Mouse (Mus musculus) MEL (cell line): Measurements from ENCODE around the gene Pdlim5. TPM values are rescaled to one million over a fixed set of nuclear protein-coding genes. Genes with fewer than 3 reads are reported as not detected.

Experiments used
- DNase-seq: peaks from one replicate; pipeline ENCODE4 v3.0.0; 2011; ENCODE audit warnings: low read depth, low spot score
- H3K27ac ChIP-seq: 2 replicates; pipeline ENCODE4 v1.5.1; 2012; ENCODE audit warnings: low read depth, mild to moderate bottlenecking, control low read depth, low read length, moderate library complexity; ENCODE audit not compliant: control insufficient read depth
- H3K27me3 ChIP-seq, 2 experiments: fragments of 150-350 bp in 1 of 2; sonication (generic) in 1 of 2; 2 replicates each; pipeline ENCODE4 v1.6.1; 2012; ENCODE audit warnings: low read length in 2 of 2, mild to moderate bottlenecking in 2 of 2, improper control_type of control experiment in 1 of 2, moderate library complexity in 1 of 2; ENCODE audit not compliant: insufficient read depth in 2 of 2, control insufficient read depth in 1 of 2
- H3K36me3 ChIP-seq, 2 experiments: 2 replicates each; pipeline ENCODE4 v1.6.1; 2012 to 2014; ENCODE audit warnings: low read length in 2 of 2, improper control_type of control experiment in 1 of 2, inconsistent platforms in 1 of 2, mild to moderate bottlenecking in 1 of 2; ENCODE audit not compliant: insufficient read depth in 2 of 2, control insufficient read depth in 1 of 2
- H3K4me1 ChIP-seq, 2 experiments: fragments of 150-350 bp in 1 of 2; sonication (generic) in 1 of 2; 2 replicates each; pipeline ENCODE4 v1.6.1; 2012; ENCODE audit warnings: low read length in 2 of 2, improper control_type of control experiment in 1 of 2, mild to moderate bottlenecking in 1 of 2; ENCODE audit not compliant: insufficient read depth in 2 of 2, control insufficient read depth in 1 of 2
- H3K4me3 ChIP-seq, 2 experiments: fragments of 150-350 bp in 1 of 2; sonication (generic) in 1 of 2; 2 replicates each; pipeline ENCODE4 v1.5.1; 2012; ENCODE audit warnings: low read depth in 2 of 2, low read length in 2 of 2, mild to moderate bottlenecking in 2 of 2, moderate library complexity in 2 of 2, control low read depth in 1 of 2, improper control_type of control experiment in 1 of 2; ENCODE audit not compliant: control insufficient read depth in 1 of 2, insufficient read depth in 1 of 2
- H3K79me2 ChIP-seq: 2 replicates; pipeline ENCODE4 v1.6.1; 2012; ENCODE audit warnings: mild to moderate bottlenecking, low read length, moderate library complexity; ENCODE audit not compliant: control insufficient read depth, poor library complexity, insufficient read depth
- H3K9ac ChIP-seq: 2 replicates; pipeline ENCODE4 v1.6.1; 2012; ENCODE audit warnings: low read depth, mild to moderate bottlenecking, control low read depth, low read length, moderate library complexity; ENCODE audit not compliant: control insufficient read depth, poor library complexity, severe bottlenecking
- H3K9me3 ChIP-seq: fragments of 150-350 bp; sonication (generic); replicated peaks from 2 replicates; pipeline ENCODE4 v1.6.1; 2012; ENCODE audit warnings: mild to moderate bottlenecking, low read length, improper control_type of control experiment, moderate library complexity; ENCODE audit not compliant: insufficient read depth
- CHD1 ChIP-seq: IDR thresholded peaks from 2 replicates; pipeline ENCODE4 v1.6.1; 2012; ENCODE audit warnings: low read depth, mild to moderate bottlenecking, inconsistent platforms, low read length, improper control_type of control experiment
- CTCF ChIP-seq, 3 experiments: IDR thresholded peaks in 2 of 3; conservative IDR thresholded peaks in 1 of 3; 2 replicates each; pipeline ENCODE4 v1.5.1; 2011 to 2012; ENCODE audit warnings: low read length in 3 of 3, low read depth in 2 of 3, mild to moderate bottlenecking in 2 of 3, improper control_type of control experiment in 1 of 3, inconsistent platforms in 1 of 3, mixed read lengths in 1 of 3, moderate library complexity in 1 of 3; ENCODE audit not compliant: control insufficient read depth in 1 of 3, insufficient read depth in 1 of 3, poor library complexity in 1 of 3, severe bottlenecking in 1 of 3
- ELF1 ChIP-seq: IDR thresholded peaks from 2 replicates; pipeline ENCODE4 v1.6.1; 2014; ENCODE audit warnings: low read depth, mild to moderate bottlenecking, inconsistent platforms, low read length, improper control_type of control experiment, moderate library complexity
- EP300 ChIP-seq, 2 experiments: IDR thresholded peaks; 2 replicates each; pipeline ENCODE4 v1.6.1; 2011; ENCODE audit warnings: improper control_type of control experiment in 2 of 2, low read length in 2 of 2, low read depth in 1 of 2, mild to moderate bottlenecking in 1 of 2
- ETS1 ChIP-seq: IDR thresholded peaks from 2 replicates; pipeline ENCODE4 v1.6.1; 2012; ENCODE audit warnings: low read depth, mild to moderate bottlenecking, inconsistent platforms, low read length, improper control_type of control experiment, moderate library complexity
- GABPA ChIP-seq: IDR thresholded peaks from 2 replicates; pipeline ENCODE4 v1.6.1; 2012; ENCODE audit warnings: low read depth, mild to moderate bottlenecking, inconsistent platforms, low read length, improper control_type of control experiment, moderate library complexity
- GATA1 ChIP-seq: IDR thresholded peaks from 2 replicates; pipeline ENCODE4 v1.6.1; 2011; ENCODE audit warnings: low read depth, low read length, improper control_type of control experiment
- JUND ChIP-seq: IDR thresholded peaks from 2 replicates; pipeline ENCODE4 v1.6.1; 2011; ENCODE audit warnings: low read depth, mild to moderate bottlenecking, improper control_type of control experiment, low read length
- MAFK ChIP-seq: IDR thresholded peaks from 2 replicates; pipeline ENCODE4 v1.6.1; 2011; ENCODE audit warnings: low read depth, mild to moderate bottlenecking, low read length, improper control_type of control experiment, borderline replicate concordance
- MAX ChIP-seq: IDR thresholded peaks from 2 replicates; pipeline ENCODE4 v1.6.1; 2011; ENCODE audit warnings: low read length, improper control_type of control experiment
- MAZ ChIP-seq: IDR thresholded peaks from 2 replicates; pipeline ENCODE4 v1.6.1; 2012; ENCODE audit warnings: low read depth, mild to moderate bottlenecking, inconsistent platforms, low read length, improper control_type of control experiment
- MEF2A ChIP-seq: IDR thresholded peaks from 2 replicates; pipeline ENCODE4 v1.6.1; 2014; ENCODE audit warnings: low read depth, mild to moderate bottlenecking, inconsistent platforms, low read length, improper control_type of control experiment; ENCODE audit not compliant: poor library complexity, insufficient replicate concordance, severe bottlenecking; ENCODE audit errors: extremely low read depth
- MYB ChIP-seq: IDR thresholded peaks from 2 replicates; pipeline ENCODE4 v1.6.1; 2011; ENCODE audit warnings: mild to moderate bottlenecking, low read depth, low read length, improper control_type of control experiment
- NRF1 ChIP-seq: IDR thresholded peaks from 2 replicates; pipeline ENCODE4 v1.6.1; 2014; ENCODE audit warnings: low read depth, mild to moderate bottlenecking, inconsistent platforms, low read length, improper control_type of control experiment, moderate library complexity; ENCODE audit not compliant: poor library complexity, insufficient read depth, severe bottlenecking
- POLR2A ChIP-seq, 2 experiments: IDR thresholded peaks; 2 replicates each; pipeline ENCODE4 v1.6.1; 2011 to 2012; ENCODE audit warnings: low read length in 2 of 2, mild to moderate bottlenecking in 2 of 2, control low read depth in 1 of 2, improper control_type of control experiment in 1 of 2, low read depth in 1 of 2, moderate library complexity in 1 of 2; ENCODE audit not compliant: control insufficient read depth in 1 of 2, insufficient read depth in 1 of 2, poor library complexity in 1 of 2
- POLR2AphosphoS2 ChIP-seq: IDR thresholded peaks from 2 replicates; pipeline ENCODE4 v1.6.1; 2011; ENCODE audit warnings: low read length, improper control_type of control experiment
- POLR2AphosphoS5 ChIP-seq: IDR thresholded peaks from 2 replicates; pipeline ENCODE4 v1.6.1; 2012; ENCODE audit warnings: low read depth, borderline replicate concordance, mild to moderate bottlenecking, inconsistent platforms, low read length, moderate library complexity, mixed read lengths
- RCOR1 ChIP-seq: IDR thresholded peaks from 2 replicates; pipeline ENCODE4 v1.6.1; 2012; ENCODE audit warnings: low read depth, mild to moderate bottlenecking, inconsistent platforms, low read length, improper control_type of control experiment
- SMC3 ChIP-seq: IDR thresholded peaks from 2 replicates; pipeline ENCODE4 v1.6.1; 2011; ENCODE audit warnings: low read depth, low read length, improper control_type of control experiment
- TAL1 ChIP-seq: IDR thresholded peaks from 2 replicates; pipeline ENCODE4 v1.6.1; 2012; ENCODE audit warnings: mild to moderate bottlenecking, inconsistent platforms, low read length, moderate library complexity, mixed read lengths
- UBTF ChIP-seq: IDR thresholded peaks from 2 replicates; pipeline ENCODE4 v1.6.1; 2012; ENCODE audit warnings: low read depth, mild to moderate bottlenecking, inconsistent platforms, low read length, improper control_type of control experiment, moderate library complexity, borderline replicate concordance; ENCODE audit not compliant: insufficient read depth
- USF1 ChIP-seq: IDR thresholded peaks from 2 replicates; pipeline ENCODE4 v1.6.1; 2014; ENCODE audit warnings: low read depth, mild to moderate bottlenecking, inconsistent platforms, low read length, improper control_type of control experiment, moderate library complexity
- ZNF384 ChIP-seq: IDR thresholded peaks from 2 replicates; pipeline ENCODE4 v1.6.1; 2012; ENCODE audit warnings: low read depth, mild to moderate bottlenecking, inconsistent platforms, low read length, improper control_type of control experiment
- polyA plus RNA-seq, 2 experiments: library from polyadenylated mRNA; stranded (reverse) in 1 of 2; unstranded in 1 of 2; fragments of >175 nt in 1 of 2; fragments of >200 nt in 1 of 2; gene quantifications; 2 replicates each; pipeline versions ENCODE4 v1.2.1 to v1.2.4; 2012; ENCODE audit warnings: low replicate concordance in 2 of 2, low read depth in 1 of 2; ENCODE audit not compliant: insufficient read length in 2 of 2, insufficient read depth in 1 of 2, missing spikeins in 1 of 2
- total RNA-seq: library from RNA; depleted of rRNA; stranded (reverse); fragments of 300-350 nt; gene quantifications from 2 replicates; pipeline ENCODE4 v1.2.3, GENCODE M21; 2012

The Pdlim5 gene
- total and polyA plus RNA-seq, 3 experiments, result 8.7 to 9.9 TPM; not detected in 1

DNA sequence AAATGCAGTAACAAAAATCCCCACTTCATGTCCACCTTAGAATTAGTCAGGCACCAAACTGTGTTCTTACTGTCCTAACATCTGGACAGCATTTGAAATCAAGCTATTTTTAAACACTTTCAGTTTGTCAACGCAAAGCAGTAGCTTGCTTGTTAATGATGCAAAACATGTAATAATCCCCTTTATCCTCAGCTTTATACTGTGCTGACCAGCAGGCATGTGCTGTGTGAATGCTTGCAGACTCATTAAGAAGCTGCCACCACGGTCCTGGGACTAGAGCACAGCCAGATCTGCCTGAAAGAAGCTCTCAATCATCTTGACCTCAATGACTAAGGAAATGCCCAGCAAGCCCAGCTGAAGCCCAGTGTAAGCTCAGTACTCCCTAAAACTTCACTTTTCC is 85.0 kb downstream of the Pdlim5 start:
- no peaks in the 10 kb centered on the region for H3K27me3 ChIP-seq
- H3K36me3 ChIP-seq, result peaks cover 0 to 9% of the 10 kb centered on the region in 2 experiments; a peak in 2 of 4 replicates
- H3K27ac ChIP-seq, result no peak overlapping the region
- H3K79me2 ChIP-seq, result no peaks in the 10 kb centered on the region
- TF ChIP-seq EP300 (IDR thresholded peaks at IDR 0.05; ENCODE audit: low read depth in 1 of 2, low read length in 2 of 2) (no peak), CHD1 (no peak), POLR2A (IDR thresholded peaks at IDR 0.05; ENCODE audit: control insufficient read depth in 1 of 2, insufficient read depth in 1 of 2, low read depth in 1 of 2, low read length in 2 of 2, poor library complexity in 1 of 2) (no peak), NRF1 (no peak), MAFK (no peak), JUND (no peak), POLR2AphosphoS5 (no peak), GATA1 (no peak), MAZ (no peak), MAX (no peak), TAL1 (no peak)
- peaks cover 0 to 7% of the 10 kb centered on the region in 2 experiments; a peak in 2 of 4 replicates for H3K4me1 ChIP-seq
- no peak for DNase-seq
- H3K9me3 ChIP-seq, result no peaks in the 10 kb centered on the region
- no peak overlapping the region for H3K4me3 ChIP-seq
- H3K9ac ChIP-seq, result no peak overlapping the region

- no peaks in the 10 kb centered on the region for H3K4me1 ChIP-seq
- H3K79me2 ChIP-seq, result no peaks in the 10 kb centered on the region
Observed at GRCm38 (mm10) chr3:142295287-142295676, 100.2 kb downstream of the Pdlim5 start.

More at GRCm38 (mm10) chr3:142295287-142295676, 100.2 kb downstream of the Pdlim5 start:
- Histone ChIP-seq H3K9ac (no peak overlapping the region), H3K9me3 (no peaks in the 10 kb centered on the region), H3K27ac (no peak overlapping the region), H3K27me3 (no peaks in the 10 kb centered on the region), H3K36me3 (no peaks in the 10 kb centered on the region), H3K4me3 (no peak overlapping the region)
- TF ChIP-seq USF1 (no peak), MEF2A (no peak), SMC3 (no peak), CHD1 (no peak), JUND (no peak), UBTF (no peak), GABPA (no peak), GATA1 (no peak), NRF1 (no peak), ZNF384 (no peak), MYB (no peak), MAX (no peak), ELF1 (no peak), RCOR1 (no peak), POLR2AphosphoS2 (no peak), ETS1 (no peak), CTCF (IDR thresholded peaks at IDR 0.05 in 2 of 3, conservative IDR thresholded peaks at IDR 0.05 in 1 of 3; ENCODE audit: control insufficient read depth in 1 of 3, insufficient read depth in 1 of 3, low read depth in 2 of 3, low read length in 3 of 3, poor library complexity in 1 of 3, severe bottlenecking in 1 of 3) (no peak)
- DNase-seq, result peak; percentile 7
